Mouse (Mus musculus) gastrocnemius, adult 18-20 months (tissue): ENCODE measurements around the gene Myo1g. TPM values are rescaled to one million over a fixed set of nuclear protein-coding genes. Genes with fewer than 3 reads are reported as not detected.

Source experiments
- DNase-seq: peaks from one replicate; pipeline ENCODE4 v3.0.0; 2021; ENCODE audit warnings: low spot score
- long read RNA-seq, 2 experiments: library from polyadenylated mRNA; stranded (forward); transcript quantifications; one replicate each; pipeline ENCODE4 v2.0.0; 2021
- total RNA-seq, 2 experiments: library from RNA; stranded (reverse); gene quantifications; 2 replicates each; pipeline ENCODE4 v1.2.3; 2021

Myo1g gene
- under 1 TPM; 0.45 to 0.80 TPM for total RNA-seq
- long read RNA-seq, experiment 1: 0 reads
- long read RNA-seq, experiment 2: 0 reads

DNA sequence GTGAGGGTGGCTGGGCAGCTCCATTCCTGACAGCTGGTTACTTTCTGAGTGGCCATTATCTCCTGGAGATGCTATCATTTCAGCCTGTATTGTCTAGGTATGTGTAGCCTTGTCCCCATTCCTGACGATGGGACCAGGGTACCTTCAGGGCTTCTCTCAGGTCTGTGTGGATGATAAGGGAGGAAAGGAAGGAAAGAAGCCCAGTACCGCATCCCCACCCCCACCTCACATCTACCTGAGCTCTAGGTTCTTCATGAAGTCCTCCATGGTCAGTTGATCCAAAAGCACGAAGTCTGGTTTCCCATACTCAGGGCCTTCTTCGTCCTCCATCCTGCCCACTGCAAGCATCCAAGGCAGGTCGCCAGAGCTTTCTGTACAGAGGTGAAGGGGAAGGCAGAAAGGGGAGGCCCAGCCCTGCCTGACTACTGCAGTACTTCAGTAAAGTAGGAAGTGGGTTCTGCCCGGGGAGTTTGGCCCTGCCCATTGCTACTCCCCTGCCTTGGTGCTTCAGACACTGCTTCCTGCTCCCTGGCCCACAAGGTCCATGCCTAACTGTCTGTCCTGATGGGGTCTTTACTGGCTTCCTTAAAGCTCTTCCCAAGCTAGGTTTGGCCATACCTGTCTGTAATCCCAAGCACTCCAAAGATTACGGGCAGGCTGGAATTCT is at the start of gene Myo1g:
Gene Myo1g (minus strand): TSS at position 459 of the 667 bp plus-strand sequence.
- DNase-seq: no peak

DNA sequence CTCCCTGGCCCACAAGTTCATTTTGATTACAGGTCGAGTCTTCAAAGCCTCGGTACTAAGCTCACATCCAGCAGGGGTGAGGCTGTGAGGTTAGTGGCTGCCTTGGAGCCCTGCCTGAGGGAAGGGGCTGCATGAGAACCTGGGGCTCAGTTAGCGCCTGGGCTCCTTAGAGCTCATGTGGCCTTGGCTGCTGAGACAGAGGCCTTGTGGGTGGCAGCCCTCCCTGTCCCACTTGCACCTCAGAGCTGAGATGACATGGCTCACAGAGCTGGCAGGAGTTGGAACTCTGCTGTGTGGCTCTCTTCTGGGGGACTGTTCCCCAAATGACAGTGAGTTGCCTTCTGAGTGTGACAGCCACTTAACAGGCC is 48.6 kb upstream of the Myo1g start:
- no peak for DNase-seq

DNA sequence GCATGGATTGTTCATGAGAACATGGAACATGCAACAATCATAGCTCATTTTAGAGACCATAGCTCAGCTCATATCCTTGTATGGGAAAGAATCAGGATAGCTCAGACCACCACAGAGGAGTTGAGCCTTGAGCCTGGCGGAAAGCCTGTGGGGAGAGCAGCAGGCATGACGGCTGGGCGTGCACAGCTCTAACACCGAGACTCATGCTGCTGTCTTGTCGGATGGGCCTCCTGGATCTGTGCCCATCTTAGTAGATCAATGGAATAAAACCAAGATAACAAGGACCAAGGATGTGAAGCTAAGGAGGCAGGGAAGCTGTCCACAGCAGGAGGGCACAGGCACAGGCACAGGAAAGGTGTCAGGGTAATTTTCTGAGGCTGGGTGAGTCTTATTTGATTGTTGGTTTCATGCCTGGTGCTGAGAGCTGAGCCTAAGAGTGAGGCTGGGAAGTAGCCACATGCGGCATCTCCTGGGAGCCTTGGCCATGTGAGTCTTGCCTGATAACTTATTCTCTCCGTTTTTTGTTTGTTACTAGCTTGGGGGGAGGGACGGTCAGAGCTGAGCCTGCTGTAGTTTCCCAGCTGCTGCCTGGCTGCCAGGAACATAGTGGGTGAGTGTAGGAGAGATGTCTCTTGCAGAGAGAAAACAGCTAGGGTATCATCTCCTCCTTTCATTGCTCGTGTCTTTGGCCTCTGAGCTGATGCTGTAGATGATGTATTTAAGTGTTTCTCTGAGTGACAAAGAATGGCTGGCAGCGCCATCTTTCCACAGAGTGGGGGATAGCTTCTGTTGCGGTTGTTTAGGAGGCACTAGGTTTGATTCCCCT is 48.0 kb upstream of the Myo1g start:
- no peak for DNase-seq

DNA sequence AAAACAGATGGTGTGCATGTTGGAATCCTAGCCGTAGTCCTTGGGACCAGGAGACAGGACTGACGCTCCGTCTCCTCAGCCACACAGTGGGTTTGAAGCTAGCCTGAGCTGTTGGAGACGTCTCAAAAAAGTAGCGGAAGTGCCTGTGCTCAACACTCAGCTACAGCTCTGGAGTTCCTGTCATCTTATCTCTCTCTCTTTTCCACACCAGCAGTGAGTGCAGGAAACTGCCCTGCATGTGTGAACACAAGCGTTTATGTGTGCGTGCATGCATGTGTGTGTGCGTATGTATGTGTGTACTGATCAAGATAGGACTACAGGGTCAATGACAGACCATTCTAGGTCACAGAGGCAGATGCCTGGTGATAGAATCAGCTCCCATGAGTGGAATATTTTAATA is 47.2 kb upstream of the Myo1g start:
- no peak for DNase-seq

DNA sequence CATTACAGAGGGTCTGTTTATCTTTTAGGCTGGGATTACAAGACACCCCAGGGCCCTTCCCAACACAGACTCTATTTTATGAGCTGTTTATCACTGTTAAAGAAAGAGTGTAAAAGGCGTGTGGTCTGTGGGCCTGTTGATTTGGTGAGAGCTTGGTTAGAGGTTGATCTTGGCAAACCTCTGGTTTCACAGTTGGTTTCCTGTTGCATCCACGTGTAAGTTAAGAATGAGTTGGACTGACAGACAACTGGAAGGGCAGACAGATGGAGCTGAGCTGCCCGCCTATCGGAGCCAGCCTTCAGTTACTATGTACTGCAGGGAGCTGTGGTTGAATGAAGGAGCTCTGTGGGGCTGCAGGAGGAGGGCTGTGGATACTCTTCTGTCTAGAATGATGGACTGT is 45.7 kb upstream of the Myo1g start:
- DNase-seq: no peak

DNA sequence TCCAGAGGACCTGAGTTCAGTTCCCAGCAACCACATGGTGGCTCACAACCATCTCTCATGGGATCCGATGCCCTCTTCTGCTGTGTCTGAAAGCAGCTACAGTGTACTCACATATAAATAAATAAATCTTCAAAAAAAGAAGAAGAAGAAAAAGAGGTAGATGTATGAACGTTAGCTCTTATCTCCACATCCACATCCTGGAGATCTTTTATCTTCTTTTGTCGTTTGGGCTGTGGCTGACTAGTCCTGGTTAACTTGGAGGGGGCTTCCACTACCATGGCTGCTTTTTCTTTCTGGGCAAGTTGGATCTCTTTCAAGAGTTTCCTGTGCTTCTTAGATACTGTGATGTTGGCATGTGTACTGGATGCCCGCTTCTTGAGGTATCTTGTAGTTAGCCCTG is 42.4 kb upstream of the Myo1g start:
- DNase-seq: no peak

DNA sequence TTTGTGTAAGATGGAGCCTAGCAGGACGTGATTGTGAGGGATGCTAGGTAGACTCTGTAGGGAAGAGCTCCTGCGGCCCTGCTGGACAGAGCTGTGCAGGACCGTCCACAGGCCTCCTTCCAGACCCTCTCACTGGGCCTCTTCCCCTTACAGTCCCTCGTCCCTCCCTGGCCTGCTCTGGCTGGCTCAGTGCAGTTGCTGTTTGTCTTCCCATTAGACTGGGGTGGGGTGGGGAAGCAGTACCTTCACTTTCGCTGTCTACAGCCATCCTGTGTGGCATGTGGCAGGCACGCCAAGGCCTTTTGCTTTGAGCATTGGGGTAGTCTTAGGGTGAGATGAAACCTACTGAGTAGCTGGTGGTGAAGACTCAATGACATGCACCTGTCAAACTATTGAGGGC is 41.6 kb upstream of the Myo1g start:
- DNase-seq: no peak

DNA sequence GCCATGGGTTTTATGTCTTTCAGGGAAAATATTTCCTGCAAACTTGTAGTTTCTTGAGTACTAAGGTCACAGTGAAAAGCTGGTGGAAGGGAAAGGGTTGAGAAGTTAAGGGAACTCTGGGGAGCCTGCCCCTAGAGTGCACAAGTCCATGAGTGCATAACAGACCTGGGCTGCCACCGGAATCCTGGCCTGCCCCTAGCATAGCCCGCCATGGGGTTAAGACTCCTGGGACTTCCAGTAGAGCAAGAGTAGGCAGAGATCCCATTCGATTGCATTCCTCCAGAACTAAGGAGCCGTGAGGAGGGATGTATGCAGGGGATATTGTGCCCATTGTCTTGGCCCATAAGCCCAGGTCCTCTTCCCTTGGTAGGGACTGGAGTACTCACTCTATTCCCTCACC is 40.7 kb upstream of the Myo1g start:
- no peak for DNase-seq

DNA sequence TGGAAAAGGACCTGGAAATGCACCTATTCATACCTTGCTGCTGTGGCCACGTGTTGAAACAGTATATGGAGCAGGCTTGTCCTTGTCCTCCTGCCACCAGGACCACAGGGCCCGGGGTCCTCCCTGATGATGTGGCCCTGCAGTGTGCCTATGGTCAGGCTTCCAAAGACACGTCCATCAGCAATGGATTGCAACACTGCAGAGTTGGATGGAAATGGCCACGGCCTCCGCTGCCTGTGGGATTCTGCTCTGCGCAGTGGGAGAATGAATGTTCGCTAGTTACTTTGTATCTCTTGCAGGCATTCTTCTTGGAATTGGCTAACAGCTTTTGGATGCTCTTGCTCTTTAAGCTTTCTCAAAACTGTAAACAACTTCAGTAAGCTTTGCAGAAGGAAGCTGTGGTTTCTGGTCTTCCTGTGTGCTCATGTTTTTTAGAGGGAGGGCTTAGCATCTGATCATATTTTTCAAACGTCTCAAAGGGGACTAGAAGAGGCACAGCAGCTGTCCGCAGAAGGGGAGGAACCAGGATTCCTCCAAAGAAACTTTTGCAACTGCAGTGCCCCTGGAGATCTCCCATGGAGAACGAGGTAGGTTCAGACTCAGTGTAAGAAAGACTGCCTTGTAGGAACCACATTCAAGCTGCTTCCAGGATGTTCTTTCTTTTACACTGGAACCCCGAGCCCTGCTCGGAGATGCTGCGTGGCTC is 40.0 kb upstream of the Myo1g start:
- peak; percentile 34 for DNase-seq

DNA sequence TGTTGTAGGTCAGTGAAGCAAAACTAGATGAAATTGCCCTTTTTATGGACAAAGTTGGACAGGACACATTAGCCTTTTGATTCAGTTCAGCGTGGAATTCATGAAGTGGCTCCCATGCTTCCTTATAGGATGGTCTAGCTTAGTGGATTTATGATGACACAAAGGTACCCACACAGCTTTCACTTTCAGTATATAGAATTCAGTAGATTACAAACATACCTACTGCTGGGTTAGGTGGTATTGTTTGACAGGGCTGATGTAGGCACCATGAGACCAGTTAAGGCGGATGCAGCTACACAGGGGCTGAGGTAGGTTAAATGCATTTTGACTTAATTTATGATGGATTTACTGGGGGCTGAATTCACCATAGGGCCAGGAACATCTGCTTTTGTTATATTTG is 39.2 kb upstream of the Myo1g start:
- DNase-seq: no peak

DNA sequence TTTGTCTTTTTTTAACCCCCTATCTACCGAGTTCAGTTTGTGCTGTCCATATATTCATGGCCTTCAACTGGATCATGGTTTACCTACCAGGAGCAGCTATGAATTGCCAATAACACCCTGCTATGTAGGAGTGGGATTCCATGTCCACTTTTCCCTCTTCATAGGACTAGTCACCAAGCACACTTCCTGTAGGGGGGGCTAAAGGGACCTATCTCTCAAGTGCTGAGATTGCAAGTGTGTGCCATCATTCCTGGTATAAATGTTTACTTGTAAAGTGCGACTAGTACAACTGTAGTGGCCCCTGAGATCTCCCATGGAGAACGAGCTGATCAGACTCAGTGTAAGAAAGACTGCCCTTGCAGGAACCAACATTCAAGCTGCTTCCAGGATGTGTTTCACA is 37.5 kb upstream of the Myo1g start:
- no peak for DNase-seq

DNA sequence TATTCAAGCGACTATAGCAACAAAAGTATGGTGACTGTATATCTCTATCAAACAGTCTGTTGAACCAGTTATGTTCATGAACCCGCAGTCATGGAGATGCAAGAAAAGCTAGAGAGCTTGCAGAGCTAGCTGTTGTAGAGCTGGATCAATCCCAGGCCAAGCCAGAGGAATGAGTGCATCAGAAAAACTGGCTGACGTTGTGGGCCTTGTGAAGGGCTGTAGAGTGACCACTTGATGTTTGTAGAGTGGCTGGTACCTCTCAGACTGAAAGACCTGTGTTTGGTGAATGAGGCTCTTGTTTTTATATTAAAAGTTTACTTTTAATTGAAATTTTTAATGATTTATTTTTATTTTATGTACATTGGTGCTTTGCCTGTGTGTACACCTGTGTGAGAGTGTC is 29.4 kb upstream of the Myo1g start:
- no peak for DNase-seq

DNA sequence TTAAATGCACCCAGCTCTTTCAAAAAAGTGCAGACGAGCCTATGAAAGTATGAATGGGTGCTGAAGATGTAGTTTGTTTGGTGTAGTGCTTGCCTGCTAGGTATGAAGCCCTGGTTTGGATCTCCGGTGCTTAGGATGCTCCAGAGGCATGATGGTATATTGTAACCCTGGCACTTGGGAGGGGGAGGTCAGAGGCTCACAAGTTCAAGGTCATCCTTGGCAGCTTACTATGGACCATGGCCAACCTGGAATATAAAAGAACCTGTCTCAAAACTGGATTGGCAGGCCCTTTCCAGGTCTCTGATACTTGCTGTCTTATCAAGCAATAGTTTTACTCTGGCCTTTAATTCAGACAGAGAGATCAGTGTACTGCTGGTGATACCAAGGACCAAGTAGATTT is 29.0 kb upstream of the Myo1g start:
- DNase-seq: no peak

DNA sequence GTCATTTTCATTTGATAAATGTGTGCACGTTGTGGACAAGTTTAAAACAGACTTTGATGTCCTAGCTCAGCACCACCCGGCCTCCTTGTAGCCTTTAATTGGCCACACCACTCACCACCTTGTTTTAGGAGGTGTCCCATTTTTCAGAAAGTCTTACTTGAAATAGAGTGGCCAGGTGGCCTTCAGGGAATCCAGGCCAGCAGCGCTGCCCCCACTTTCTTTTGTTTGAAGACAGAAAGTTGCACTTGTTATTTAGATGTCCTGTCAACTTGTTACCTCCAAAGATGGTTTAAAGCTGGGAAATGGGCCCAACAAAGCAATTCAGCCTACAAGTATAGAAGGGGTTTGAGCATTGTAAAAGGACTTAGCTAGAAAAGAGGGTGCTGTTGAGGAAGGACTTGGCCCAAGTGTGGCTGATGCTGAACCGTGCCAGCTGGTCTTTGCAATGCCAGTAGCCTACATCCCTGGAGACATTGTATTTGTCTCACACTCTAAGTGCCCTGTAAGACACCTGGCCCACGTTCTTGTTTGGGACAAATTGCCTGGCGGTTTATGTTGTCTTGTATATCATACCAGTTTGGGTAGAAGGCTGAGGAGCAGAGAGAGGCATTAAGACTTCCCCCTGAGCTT is 27.0 kb upstream of the Myo1g start:
- DNase-seq: no peak

DNA sequence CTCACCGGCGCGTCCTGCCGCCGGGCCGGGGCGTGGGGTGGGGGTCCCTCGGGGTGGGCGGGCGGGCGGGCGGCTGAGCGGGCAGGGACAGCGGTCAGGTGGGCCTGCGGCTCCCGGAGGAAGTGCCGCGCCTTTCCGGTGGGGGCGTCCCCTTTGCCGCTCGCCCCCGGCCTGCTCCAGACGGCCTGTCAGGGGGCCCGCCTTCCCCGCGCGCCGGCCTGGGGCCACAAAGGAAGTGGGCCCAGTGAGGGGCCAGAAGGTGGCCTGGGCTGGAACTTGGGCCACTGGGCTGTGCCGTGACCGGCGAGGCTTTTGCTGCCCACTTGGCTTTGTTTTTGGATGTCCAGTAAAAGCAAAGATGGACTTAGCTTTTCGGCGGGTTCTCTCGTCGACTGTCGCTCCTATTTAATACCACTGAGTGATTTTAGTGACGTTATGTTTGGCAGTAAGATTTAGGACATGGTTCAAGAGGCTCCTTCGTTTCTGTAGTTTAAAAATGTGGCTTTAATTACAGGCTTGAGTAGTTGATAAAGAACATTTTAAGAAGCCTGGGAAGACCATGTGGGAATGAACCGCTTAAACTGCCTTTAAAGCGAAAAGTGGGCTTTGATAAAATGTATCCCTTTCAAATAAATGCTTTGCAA is 26.4 kb upstream of the Myo1g start:
- DNase-seq: peak; percentile 46

DNA sequence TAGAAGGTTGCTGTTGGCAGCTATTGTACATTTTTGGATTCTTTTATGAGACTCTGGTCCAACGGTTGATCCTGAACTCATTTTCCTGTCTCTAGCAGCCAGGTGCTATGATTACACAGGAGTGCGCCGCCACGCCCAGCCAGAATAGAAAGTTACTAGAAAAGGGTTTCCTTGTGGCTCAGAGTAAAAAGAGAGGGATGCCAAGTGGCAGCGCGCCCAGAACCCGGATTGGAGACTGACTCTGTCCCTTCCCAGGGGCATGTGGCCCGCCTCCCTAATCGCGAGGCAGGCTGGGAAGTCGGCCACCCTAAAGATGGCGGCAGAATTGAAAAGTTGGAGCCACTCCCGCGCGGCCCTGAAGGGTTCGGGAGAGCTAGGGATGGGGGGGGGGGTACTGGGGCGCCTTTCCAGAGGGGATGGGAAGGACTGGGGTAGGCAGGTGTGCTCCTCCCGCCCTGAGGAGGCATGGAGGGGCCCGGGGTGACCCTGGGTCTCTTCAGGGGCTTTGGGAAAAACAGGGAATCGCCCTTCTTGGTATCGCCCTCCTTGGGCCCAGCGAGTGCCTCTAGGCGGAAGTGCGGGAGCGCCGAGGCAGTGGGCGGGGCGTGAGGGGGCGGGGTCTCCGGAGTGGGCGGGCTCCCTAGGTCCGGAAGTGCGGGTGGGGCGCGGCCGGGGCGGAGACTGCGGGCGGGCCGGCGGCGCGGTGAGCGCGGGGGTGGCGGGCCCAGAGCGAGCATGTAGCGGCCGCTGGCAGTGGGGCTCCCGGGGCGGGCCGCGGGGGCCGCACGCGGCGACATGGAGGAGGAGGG is 25.6 kb upstream of the Myo1g start, which contains the start of gene Ccm2:
Gene Ccm2 (plus strand): TSS at position 683 of the 809 bp plus-strand sequence.
- peak; percentile 96 for DNase-seq

DNA sequence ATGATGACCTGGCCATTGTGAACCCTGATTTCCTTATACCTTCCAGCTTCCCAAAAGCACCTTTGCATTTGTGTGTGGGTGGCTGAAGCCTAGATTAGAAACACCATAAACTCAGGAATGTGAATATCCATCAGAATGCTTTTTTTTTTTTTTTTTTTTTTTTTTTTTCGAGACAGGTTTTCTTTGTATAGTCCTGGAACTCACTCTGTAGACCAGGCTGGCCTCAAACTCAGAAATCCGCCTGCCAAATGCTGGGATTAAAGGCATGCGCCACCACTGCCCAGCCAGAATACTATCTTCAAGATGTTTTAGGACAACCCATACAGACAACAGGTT is 25.1 kb upstream of the Myo1g start:
- no peak for DNase-seq

DNA sequence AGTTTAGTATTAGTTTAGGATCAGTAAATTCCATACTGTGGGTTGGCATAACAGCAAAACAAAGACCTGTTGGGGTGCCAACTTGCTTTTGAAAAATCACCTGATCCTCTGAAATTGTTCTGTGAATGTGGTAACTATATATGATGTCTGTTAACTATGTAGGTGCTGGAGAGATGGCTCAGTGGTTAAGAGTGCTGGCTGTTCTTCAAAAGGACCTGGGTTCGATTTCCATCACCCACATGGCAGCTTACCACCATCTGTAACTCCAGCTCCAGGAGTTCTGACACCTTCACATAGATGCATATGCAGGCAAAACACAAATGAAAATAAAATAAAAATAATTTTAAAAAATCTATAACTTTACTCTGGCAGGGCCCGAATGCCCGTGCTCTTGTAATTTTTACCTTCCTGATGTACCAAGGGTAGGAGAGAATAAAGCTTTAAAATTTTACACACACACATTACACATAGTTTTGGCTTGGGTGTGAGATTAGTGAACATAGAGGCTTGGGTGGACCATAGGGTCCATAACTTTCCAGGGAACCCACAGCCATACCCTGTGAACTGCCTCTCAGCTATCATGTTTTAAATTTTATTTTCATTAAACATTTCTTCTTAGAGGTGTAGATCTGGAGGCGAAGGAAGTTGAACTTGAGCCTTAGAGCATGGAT is 24.6 kb upstream of the Myo1g start:
- DNase-seq: no peak

DNA sequence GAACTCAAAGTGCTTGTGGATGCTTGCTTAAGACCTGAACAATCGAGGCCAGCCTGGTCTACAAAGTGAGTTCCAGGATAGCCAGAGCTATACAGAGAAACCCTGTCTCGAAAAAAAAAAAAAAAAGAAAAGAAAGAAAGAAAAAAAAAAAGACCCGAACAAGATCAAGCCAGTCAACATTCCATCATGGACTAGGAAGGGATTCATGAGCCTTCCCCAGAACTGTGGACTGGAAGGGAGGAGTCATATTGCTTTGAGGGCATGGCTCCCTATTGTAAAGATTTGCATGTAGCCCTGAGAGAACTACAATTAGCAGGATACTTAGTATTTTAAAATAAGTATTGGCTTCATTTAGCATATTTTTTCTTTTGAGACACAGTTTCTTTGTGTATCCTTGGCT is 23.9 kb upstream of the Myo1g start:
- no peak for DNase-seq

DNA sequence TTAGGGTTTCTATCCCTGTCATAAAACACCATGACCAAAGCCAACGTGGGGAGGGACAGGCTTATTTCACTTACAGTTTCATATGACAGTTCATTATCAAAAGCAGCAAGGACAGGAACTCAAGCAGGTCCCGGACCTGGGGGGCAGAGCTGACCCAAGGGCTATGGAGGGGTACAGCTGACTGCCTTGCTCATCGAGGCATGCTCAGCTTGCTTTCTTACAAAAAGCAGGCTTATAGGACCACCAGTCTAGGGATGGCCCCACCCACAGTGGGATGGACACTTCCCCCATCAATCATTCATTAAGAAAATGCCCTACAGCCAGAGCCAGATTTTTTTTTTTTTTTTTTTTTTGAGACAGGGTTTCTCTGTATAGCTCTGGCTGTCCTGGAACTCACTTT is 10.0 kb upstream of the Myo1g start:
- no peak for DNase-seq
